ENCODE assay signal across 8 mouse cellular contexts in the genomic region with DNA sequence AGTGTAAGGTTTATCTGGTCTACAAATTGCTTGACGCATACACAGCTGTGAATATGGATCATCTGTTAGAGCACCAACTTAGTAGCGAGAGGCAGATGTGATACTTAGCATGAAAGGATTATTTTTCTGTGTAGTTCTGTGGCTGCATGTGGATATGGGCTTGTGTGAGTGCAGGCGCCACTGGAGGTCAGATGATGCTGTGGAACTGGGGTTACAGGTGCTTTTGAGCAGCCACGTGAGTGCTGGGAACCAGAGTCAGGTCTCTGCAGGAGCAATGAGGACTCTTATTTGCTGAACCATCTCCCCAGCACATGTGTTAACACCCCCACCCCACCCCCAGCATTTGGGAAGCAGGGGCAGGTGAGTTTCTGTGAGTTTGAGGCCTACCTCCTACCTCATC. TPM values are rescaled to one million over a fixed set of nuclear protein-coding genes. Genes with fewer than 3 reads are reported as not detected.
DNase-seq lines count a peak whose midpoint lies in the region; ATAC-seq and TF ChIP-seq lines count a peak whose summit lies in the region.

No protein-coding gene starts in this region.

- H3K9ac ChIP-seq in kidney, embryonic 15.5 days: peak overlapping the region; percentile 73
- H3K9ac ChIP-seq in hindbrain, postnatal 0 days (replicated peaks; ENCODE audit: low read length): no peak overlapping the region
- 0 out of 2 replicates have a peak overlapping the region, but pooled peaks have one; percentile 19 for H3K9ac ChIP-seq in midbrain, postnatal 0 days (replicated peaks; ENCODE audit: low read length, poor library complexity, severe bottlenecking)

- H3K4me2 ChIP-seq in kidney, embryonic 15.5 days: peak overlapping the region; percentile 70
- H3K4me2 ChIP-seq in hindbrain, postnatal 0 days (ENCODE audit: low read depth, low read length): peak overlapping the region; percentile 89
- peak overlapping the region; percentile 68 for H3K4me2 ChIP-seq in midbrain, postnatal 0 days (ENCODE audit: low read depth, low read length, poor library complexity, severe bottlenecking)

- no peak for DNase-seq in kidney, postnatal 36 days
- no peak for DNase-seq in hindbrain, postnatal 0 days (ENCODE audit: low spot score)
- DNase-seq in midbrain, postnatal 0 days (ENCODE audit: low spot score): no peak
- DNase-seq in urinary bladder, postnatal 36 days (ENCODE audit: low spot score in 2 of 2): no peak
- DNase-seq in layer of hippocampus, adult 18-20 months (ENCODE audit: low spot score in 2 of 2): no peak
- no peak for DNase-seq in layer of hippocampus, postnatal 25 days (ENCODE audit: extremely low spot score in 1 of 2, low spot score in 1 of 2)

- peaks cover 25% of the 10 kb centered on the region for H3K36me3 ChIP-seq in kidney, embryonic 15.5 days
- H3K36me3 ChIP-seq in hindbrain, postnatal 0 days (ENCODE audit: insufficient read depth, low read length): peaks cover 10% of the 10 kb centered on the region
- H3K36me3 ChIP-seq in midbrain, postnatal 0 days (ENCODE audit: insufficient read depth, low read length): peaks cover 16% of the 10 kb centered on the region; the same call in 1 of the 2 replicates

- no peak for TF ChIP-seq CTCF in hindbrain, postnatal 0 days (IDR thresholded peaks at IDR 0.05; ENCODE audit: low read depth)
- TF ChIP-seq CTCF in midbrain, postnatal 0 days (IDR thresholded peaks at IDR 0.05): no peak

- H3K27me3 ChIP-seq in kidney, embryonic 15.5 days: no peaks in the 10 kb centered on the region
- H3K27me3 ChIP-seq in hindbrain, postnatal 0 days (ENCODE audit: insufficient read depth, low read length): no peaks in the 10 kb centered on the region
- no peaks in the 10 kb centered on the region for H3K27me3 ChIP-seq in midbrain, postnatal 0 days (ENCODE audit: insufficient read depth, low read length)

- H3K4me1 ChIP-seq in kidney, embryonic 15.5 days: peaks cover 12% of the 10 kb centered on the region
- H3K4me1 ChIP-seq in brown adipose tissue, adult 24 weeks (ENCODE audit: control insufficient read depth, insufficient read depth, insufficient read length, low read length): peaks cover 5% of the 10 kb centered on the region
- peaks cover 5% of the 10 kb centered on the region for H3K4me1 ChIP-seq in hindbrain, postnatal 0 days (ENCODE audit: insufficient read depth, low read length)
- peaks cover 4% of the 10 kb centered on the region; the same call in 1 of the 2 replicates for H3K4me1 ChIP-seq in midbrain, postnatal 0 days (ENCODE audit: insufficient read depth, low read length)

- peak overlapping the region; percentile 77 for H3K4me3 ChIP-seq in kidney, embryonic 15.5 days (replicated peaks)
- H3K4me3 ChIP-seq in brown adipose tissue, adult 24 weeks (ENCODE audit: insufficient read depth, low read depth, low read length): peak overlapping the region; percentile 70
- H3K4me3 ChIP-seq in hindbrain, postnatal 0 days (ENCODE audit: low read length): peak overlapping the region; percentile 71
- peak overlapping the region; percentile 83 for H3K4me3 ChIP-seq in midbrain, postnatal 0 days (ENCODE audit: low read depth, low read length)

- no peaks in the 10 kb centered on the region for H3K9me3 ChIP-seq in kidney, embryonic 15.5 days (replicated peaks)
- no peaks in the 10 kb centered on the region for H3K9me3 ChIP-seq in hindbrain, postnatal 0 days (ENCODE audit: low read length)
- no peaks in the 10 kb centered on the region for H3K9me3 ChIP-seq in midbrain, postnatal 0 days (ENCODE audit: low read length)

- 55% methylated on average over 4 of the region's 4 CpGs for WGBS in kidney, embryonic 15.5 days
- WGBS in hindbrain, postnatal 0 days: 58% methylated on average over 4 of the region's 4 CpGs
- 56% methylated on average over 4 of the region's 4 CpGs for WGBS in midbrain, postnatal 0 days

- no peak overlapping the region for H3K27ac ChIP-seq in kidney, embryonic 15.5 days
- no peak overlapping the region for H3K27ac ChIP-seq in brown adipose tissue, adult 24 weeks (replicated peaks; ENCODE audit: low read depth, low read length)
- no peak overlapping the region for H3K27ac ChIP-seq in hindbrain, postnatal 0 days
- H3K27ac ChIP-seq in midbrain, postnatal 0 days (ENCODE audit: low read depth, low read length): no peak overlapping the region

- no peak for ATAC-seq in kidney, embryonic 15.5 days (replicated peaks; ENCODE audit: low FRiP score)
- ATAC-seq in hindbrain, postnatal 0 days: no peak
- ATAC-seq in midbrain, postnatal 0 days (ENCODE audit: low FRiP score): no peak

RNA-seq across cellular contexts. Expression of gene Adsl, which starts 1.1 kb away (rescaled TPM):
- polyA plus RNA-seq in kidney, embryonic 15.5 days (2015; fragmentation: Nextera tagmentation; extraction: Ambion mirVana): 178 and 186 TPM in 2 replicates
- polyA plus RNA-seq in brown adipose tissue, adult 24 weeks (2012; ENCODE audit: insufficient read depth, insufficient read length, missing spikeins): 31.1 and 43.6 TPM in 2 replicates
- total RNA-seq in hindbrain, postnatal 0 days (2014; rRNA removed): 77.6 and 97.6 TPM in 2 replicates
- polyA plus RNA-seq in hindbrain, postnatal 0 days (2015; fragmentation: Nextera tagmentation; extraction: Ambion mirVana): 95.3 and 96.3 TPM in 2 replicates
- 58.4 and 70.1 TPM in 2 replicates for total RNA-seq in midbrain, postnatal 0 days (2014; rRNA removed)
- 85.7 and 86.2 TPM in 2 replicates for polyA plus RNA-seq in midbrain, postnatal 0 days (2015; fragmentation: Nextera tagmentation; extraction: Ambion mirVana)
- total RNA-seq in layer of hippocampus, adult 18-20 months (2021): 10 to 100 TPM; 25.8 to 28.0 TPM
- 10 to 100 TPM; 28.2 to 29.7 TPM for total RNA-seq in layer of hippocampus, postnatal 25 days (2021)

RNA-seq across cellular contexts. Expression of gene Sgsm3, which starts 28.1 kb away (rescaled TPM):
- 24.8 and 27.1 TPM in 2 replicates for polyA plus RNA-seq in kidney, embryonic 15.5 days (2015; fragmentation: Nextera tagmentation; extraction: Ambion mirVana)
- 5.5 and 5.9 TPM in 2 replicates for polyA plus RNA-seq in brown adipose tissue, adult 24 weeks (2012; ENCODE audit: insufficient read depth, insufficient read length, missing spikeins)
- 75.8 and 91.4 TPM in 2 replicates for total RNA-seq in hindbrain, postnatal 0 days (2014; rRNA removed)
- 59.4 and 60.6 TPM in 2 replicates for polyA plus RNA-seq in hindbrain, postnatal 0 days (2015; fragmentation: Nextera tagmentation; extraction: Ambion mirVana)
- 83.9 and 89.3 TPM in 2 replicates for total RNA-seq in midbrain, postnatal 0 days (2014; rRNA removed)
- 68.4 and 70.7 TPM in 2 replicates for polyA plus RNA-seq in midbrain, postnatal 0 days (2015; fragmentation: Nextera tagmentation; extraction: Ambion mirVana)
- 10 to 100 TPM; 74.9 to 81.7 TPM for total RNA-seq in layer of hippocampus, adult 18-20 months (2021)
- total RNA-seq in layer of hippocampus, postnatal 25 days (2021): 10 to 100 TPM; 72.8 to 73.7 TPM
